Mouse (Mus musculus): ENCODE measurements around the gene Hist1h4h.
A peak's percentile ranks its signal among the peaks of the same experiment; 100 is the strongest.

Gene Hist1h4h

GRCm38 (mm10) chr13:23510127-23510526, 20.7 kb upstream of the Hist1h4h start:
- DNase-seq (ENCODE audit: low spot score): no peak

DNA sequence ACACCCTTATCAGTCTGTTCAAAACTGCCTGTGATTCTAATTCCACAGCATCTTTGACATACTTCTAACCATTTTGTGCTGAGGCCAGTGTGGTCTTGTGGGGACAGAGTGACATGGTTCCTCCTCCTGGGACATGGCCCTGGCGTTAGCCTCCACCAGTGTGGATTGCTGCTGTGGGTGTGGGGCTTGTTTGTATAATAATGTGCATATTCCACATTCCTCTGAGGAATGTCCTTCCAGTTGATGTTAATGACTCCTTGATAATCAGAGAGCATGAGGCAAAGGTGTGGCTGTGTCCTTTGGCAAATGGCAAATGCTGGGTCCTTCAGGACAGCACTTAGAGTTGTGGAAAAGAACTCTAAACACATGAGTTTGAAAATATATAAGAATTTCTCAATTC, 17.3 kb upstream of the Hist1h4h start:
- DNase-seq (ENCODE audit: low spot score): no peak

DNA sequence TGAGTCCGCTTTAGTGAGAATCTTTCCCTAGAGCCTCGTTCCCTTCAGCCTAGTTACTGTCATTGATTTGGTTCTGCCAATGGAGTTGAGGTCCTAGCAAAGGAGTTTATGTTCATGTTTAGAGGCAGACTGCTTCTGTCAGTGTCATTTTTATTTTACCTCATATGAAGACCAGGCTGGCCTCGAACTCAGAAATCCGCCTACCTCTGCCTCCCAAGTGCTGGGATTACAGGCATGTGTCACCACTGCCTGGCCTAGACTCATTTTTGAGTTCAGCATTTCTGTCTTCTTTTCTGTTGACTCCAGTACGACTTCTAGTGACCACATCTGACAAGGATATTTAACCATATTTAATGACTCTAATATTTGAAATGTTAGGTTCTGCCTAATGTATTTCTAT, 15.6 kb upstream of the Hist1h4h start:
- DNase-seq (ENCODE audit: low spot score): no peak

DNA sequence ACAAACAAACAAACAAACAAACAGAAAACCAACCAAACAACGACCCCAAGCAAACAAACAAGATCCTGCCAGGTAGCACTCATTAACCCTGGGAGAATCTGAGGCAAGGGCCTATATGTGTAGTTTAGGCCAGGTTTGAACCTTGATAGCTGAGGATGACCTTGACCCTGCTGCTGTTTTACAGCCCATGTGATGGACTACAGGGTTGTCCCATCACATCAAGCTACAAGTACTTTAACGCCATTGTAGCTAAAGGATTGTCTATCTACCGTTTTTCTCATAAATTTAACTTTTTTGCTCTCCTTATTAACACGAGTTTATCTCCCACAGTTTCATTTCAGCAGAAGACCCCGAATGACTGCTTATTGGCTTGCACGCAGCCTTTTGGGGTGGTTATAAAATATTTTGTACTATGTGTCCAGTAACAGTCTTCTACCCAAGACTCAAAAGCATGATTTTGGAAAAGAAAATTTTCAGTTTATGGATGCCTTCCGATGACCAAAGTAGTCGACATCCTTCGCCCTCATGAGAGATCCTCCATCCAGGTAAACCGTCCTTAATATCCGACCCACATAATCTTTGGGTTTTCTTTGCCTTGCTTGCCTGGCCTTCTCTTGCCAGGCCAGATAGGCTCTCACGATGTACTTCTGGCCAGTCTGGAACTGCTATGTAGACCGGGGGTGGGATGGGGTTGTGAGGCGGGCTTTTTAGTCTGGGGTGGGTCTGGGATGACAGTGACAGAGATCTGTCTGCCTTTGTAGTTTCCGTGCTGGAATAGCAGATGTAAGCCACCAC, 14.8 kb upstream of the Hist1h4h start:
- no peak for DNase-seq (ENCODE audit: low spot score)

DNA sequence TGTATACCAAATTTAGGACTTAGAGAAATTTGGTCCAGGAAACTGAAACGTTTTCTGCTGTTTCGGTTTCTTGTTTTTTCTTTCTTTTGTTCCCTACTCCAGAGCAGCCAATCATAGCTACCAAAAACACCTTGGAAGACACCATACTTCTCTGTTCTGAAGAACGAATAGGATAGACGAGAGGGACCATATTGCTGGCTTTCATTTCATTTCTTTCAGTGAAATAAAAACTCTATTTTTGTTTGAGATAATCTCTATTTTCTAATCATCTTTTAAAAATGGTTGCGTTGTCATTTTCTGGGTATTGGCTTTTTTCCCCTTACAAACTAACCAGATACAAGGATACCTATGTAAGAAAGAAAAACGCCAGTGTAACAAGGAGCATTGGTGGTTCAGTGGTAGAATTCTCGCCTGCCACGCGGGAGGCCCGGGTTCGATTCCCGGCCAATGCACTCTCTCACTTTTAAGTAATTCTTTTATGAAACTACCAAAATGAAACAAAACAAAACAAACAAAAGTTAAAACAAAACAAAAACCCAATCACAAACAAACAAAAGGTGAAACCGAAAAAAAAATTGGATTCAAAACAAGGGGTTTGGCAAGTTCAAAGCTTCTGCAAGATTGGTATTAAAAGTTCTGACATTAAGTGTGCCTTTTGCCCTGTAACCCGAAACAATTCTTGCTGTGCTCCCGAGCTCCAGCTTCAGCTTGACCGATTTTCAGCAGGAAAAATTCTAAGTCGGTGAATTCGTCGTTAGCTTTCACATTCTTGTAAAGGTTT, 13.8 kb upstream of the Hist1h4h start:
- DNase-seq (ENCODE audit: low spot score): peak; percentile 82

DNA sequence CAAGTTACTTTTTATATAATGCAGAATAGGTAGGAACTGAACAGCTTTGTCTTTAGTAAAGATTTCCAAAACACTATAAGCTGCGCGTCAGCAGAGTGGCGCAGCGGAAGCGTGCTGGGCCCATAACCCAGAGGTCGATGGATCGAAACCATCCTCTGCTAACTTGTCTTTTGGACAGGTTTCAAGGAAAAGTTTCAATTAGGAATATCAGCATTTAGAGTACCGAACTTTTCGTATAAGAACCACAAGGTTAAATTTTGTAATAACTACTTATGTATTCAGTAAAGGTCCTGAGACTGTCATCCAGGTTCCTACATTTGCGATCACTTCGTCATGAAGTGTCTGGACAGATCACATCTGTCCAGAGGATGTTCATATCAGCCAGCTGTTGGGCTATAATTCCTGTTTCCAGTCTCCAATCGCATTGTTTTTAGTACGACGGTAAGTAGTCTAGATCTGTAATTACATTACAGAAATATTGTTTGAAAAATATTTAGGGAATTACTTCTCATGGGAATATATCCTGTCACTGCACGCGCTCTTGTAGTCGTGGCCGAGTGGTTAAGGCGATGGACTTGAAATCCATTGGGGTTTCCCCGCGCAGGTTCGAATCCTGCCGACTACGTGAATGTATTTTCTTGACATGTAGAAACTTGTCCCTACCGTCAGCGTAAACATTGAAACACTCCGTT, 13.1 kb upstream of the Hist1h4h start:
- DNase-seq (ENCODE audit: low spot score): peak; percentile 86

GRCm38 (mm10) chr13:23518295-23518603, 12.6 kb upstream of the Hist1h4h start:
- DNase-seq (ENCODE audit: low spot score): no peak

GRCm38 (mm10) chr13:23518885-23519284, 12.0 kb upstream of the Hist1h4h start:
- peak; percentile 85 for DNase-seq (ENCODE audit: low spot score)

- peak; percentile 85 for DNase-seq (ENCODE audit: low spot score)
Measured at GRCm38 (mm10) chr13:23519416-23519815, 11.4 kb upstream of the Hist1h4h start.

GRCm38 (mm10) chr13:23521703-23522102, 9.1 kb upstream of the Hist1h4h start:
- DNase-seq (ENCODE audit: low spot score): peak; percentile 77

GRCm38 (mm10) chr13:23523976-23524375, 6.9 kb upstream of the Hist1h4h start:
- no peak for DNase-seq (ENCODE audit: low spot score)

DNA sequence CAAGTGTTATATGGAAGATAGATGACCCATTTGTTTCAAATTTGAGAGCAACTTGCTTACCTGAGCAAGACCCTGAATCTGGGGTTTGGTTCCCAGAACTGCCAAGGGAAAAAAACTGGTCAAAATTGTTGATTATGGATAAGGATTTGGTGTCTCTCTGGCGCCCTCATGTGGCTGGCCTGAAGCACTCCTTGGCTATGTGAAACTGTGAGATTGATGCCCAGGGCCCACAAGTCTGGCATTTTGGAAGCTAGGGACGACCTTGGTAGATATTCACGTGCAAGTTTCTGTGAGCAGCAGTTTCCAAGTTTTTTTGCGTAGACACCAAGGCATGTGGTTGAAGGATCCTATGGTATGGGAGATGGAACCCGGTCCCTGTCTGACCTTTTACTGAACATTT, 6.2 kb upstream of the Hist1h4h start:
- peak; percentile 83 for DNase-seq (ENCODE audit: low spot score)

GRCm38 (mm10) chr13:23525901-23526300, 4.9 kb upstream of the Hist1h4h start:
- DNase-seq (ENCODE audit: low spot score): peak; percentile 67

- DNase-seq (ENCODE audit: low spot score): peak; percentile 94
Measured at GRCm38 (mm10) chr13:23526312-23526711, 4.5 kb upstream of the Hist1h4h start.

GRCm38 (mm10) chr13:23529005-23529404, 1.8 kb upstream of the Hist1h4h start:
- DNase-seq (ENCODE audit: low spot score): no peak

DNA sequence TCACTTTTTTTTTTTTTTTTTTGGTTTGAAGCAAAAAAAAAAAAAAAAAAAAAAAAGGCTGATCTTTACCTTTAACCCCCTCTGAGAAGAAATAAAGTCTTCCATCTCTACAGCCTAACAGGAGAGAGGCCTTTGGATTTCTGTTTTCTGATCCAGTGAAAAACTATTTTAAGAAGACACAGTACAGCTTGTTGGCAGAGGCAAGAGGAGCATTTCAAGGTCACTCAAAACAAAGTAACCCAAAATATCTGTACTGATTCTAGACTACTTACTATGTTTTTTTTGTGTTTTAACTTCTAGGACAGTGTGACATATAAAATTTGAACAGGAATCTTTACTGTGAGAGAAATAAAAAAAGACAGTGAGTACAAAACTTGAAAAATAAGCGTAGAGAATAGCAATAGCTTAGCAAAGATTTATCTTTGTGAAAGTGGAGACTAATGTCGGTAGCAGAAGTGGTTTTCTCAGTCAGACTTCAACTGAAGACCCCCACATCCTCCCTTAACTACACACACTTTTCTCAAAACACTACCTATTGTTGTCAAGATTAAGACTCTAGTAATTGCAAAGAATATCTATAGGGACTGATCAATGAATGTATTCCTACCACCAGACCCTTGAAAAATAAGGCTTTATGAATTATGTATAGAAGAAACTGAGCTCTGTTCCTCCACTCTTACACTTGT, 1.2 kb upstream of the Hist1h4h start:
- no peak for DNase-seq (ENCODE audit: low spot score)

DNA sequence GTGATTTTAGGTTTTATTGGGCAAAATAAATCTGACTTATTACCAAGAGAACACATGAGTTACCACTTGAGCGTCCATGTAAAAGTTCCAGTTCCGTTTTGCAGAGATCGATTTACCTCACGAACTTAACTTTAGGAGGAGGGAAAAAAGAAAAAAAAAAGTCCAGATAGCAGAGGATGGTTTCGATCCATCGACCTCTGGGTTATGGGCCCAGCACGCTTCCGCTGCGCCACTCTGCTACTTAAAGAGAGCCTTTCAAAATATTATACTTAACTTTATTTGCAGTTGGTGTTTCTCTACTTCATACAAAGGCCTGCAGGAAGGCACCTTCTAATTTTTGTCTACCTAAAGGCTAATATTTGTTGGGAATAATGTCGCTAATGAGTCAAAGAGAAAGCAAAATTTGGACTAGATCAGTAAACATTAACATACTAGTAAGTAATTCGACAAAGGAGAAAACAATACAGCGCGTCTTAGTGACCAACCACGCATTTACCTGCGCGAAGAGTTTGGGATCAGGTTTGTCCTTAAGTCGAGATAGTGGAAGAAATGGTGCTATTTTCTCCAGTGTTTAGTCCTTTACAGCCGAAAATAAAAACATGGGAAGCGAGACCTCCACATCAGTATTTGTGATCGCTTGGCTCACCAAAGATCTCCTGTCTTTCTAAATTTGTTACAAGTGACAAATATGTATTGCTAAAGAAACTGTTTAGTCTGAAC, 509 bp upstream of the Hist1h4h start:
- DNase-seq (ENCODE audit: low spot score): peak; percentile 75

DNA sequence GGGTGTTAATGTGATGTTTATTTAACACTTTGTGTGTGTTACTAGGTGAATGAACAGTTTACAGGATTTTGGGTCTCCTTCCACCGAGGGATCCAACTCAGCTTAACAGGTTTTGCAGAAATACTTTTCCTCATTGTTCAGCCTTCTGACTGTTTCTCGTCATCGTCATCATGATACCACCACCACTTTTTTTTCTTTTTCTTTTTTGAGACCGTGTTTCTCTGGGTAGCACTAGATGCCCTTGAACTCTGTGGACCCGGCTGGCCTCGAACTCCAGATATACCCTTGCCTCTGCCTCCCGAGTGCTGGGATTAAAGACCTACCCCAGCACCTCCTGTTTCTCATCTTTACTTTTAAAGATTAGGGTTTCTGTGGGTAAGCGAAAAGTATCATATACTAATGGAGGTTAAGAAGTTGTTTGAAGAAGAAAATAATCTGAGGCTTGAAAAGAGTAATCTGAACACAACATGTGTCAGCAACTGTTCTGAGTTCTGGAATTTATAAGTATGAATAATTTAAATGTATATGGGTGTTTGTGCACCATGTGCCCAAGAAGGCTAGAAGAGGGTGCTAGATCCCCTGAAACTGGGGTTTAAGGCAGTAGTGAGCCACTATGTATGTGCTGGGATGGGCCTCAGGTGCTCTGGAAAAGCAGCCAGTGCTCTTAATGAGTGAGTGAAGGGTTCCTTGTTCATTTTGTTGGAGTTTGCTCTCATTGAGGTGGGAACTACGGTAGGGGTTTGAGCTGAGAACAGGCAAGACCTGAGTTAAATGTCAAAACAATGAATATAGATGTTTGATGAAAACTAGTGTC, 1.6 kb downstream of the Hist1h4h start:
- no peak for DNase-seq (ENCODE audit: low spot score)

DNA sequence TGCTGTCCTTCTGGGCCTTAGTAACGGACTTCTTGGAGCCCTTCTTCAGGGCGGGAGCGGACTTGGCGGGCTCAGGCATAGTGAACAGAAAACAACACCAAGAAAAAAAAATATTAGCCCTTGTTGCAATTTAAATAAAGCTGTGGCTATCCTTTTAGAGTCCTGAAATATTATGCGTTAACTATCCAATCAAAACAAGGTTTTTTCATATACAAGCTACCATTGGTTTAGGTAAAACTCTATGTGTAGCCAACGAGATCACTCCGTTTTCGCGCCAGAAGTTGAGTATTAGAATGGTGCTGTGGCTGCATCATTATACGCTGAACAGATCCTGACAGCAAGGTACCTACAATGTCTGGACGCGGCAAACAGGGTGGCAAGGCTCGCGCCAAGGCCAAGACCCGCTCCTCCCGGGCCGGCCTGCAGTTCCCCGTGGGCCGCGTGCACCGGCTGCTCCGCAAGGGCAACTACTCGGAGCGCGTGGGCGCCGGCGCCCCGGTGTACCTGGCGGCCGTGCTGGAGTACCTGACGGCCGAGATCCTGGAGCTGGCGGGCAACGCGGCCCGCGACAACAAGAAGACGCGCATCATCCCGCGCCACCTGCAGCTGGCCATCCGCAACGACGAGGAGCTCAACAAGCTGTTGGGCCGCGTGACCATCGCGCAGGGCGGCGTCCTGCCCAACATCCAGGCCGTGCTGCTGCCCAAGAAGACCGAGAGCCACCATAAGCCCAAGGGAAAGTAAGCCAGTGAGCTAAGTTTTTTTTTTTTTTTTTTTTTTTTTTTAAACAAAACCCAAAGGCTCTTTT, 2.9 kb downstream of the Hist1h4h start, which contains the start of gene Hist1h2af:
Hist1h2af (plus strand) TSS at position 347 of the 808 bp plus-strand sequence.
- DNase-seq (ENCODE audit: low spot score): peak; percentile 86
